Mouse (Mus musculus) A20 (cell line): ENCODE results near the gene Pou4f2.

Experiments used
- DNase-seq: peaks from one replicate; pipeline ENCODE4 v3.0.0-alpha.2; 2011; ENCODE audit warnings: low read depth, low spot score

The Pou4f2 gene

DNA sequence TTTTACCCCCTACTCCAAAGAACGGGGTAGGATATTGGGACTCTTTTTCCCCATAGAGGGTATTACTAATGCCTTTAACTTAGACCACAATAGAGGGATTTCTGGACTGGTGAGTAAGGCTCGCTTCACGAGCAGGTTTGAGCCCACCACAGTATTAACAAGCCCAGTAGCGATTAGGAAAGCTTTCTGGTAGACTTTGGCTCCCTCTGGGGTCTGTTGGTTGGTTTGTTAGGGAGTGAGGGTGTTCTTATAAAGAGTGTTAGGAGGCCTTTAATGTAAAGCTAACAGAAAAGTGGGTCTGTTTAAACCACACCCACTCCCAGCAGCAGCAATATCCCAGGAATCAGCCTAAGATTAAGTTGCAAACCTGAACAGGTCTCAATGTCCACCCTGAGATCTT lies 17.2 kb downstream of the Pou4f2 start:
- no peak for DNase-seq

DNA sequence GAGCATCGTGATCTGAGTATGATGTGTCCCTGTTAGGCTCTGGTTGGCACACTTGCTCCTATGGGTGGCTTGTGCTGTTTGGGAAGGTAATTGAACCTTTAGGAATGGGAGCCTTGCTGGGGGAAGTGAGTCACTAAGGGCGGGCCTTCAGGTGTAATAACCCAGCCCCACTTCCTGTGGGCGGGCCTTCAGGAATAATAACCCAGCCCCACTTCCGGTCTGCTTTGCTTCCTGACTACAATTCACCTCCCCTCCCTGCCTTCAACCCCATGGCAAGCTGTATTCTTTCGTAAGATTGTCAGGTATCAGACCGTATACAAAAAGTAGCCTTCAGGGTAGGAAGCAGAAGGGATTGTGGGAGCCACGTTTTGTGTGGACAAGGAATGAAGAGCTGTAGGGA lies 45.7 kb downstream of the Pou4f2 start:
- DNase-seq, result no peak
